Mouse (Mus musculus) olfactory bulb, adult 2 months (tissue): ENCODE data around the gene Scg5. TPM values are rescaled to one million over a fixed set of nuclear protein-coding genes. Genes with fewer than 3 reads are reported as not detected.

Experiments used
- H3K27ac ChIP-seq: fragments of 200-500 bp; 2 replicates; pipeline ENCODE4 v1.5.1; 2012; ENCODE audit warnings: low read depth, low read length; ENCODE audit not compliant: insufficient read depth
- H3K4me1 ChIP-seq: fragments of 200-500 bp; 2 replicates; pipeline ENCODE4 v1.6.1; 2012; ENCODE audit warnings: low read length; ENCODE audit not compliant: control insufficient read depth, insufficient read depth
- H3K4me3 ChIP-seq: fragments of 200-500 bp; 2 replicates; pipeline ENCODE4 v1.5.1; 2012; ENCODE audit warnings: mild to moderate bottlenecking, low read depth, low read length, moderate library complexity; ENCODE audit not compliant: insufficient read depth
- CTCF ChIP-seq: fragments of 200-500 bp; IDR thresholded peaks from 2 replicates; pipeline ENCODE4 v1.5.1; 2012; ENCODE audit warnings: low read depth, mild to moderate bottlenecking, low read length, moderate library complexity; ENCODE audit not compliant: insufficient read depth
- POLR2A ChIP-seq: fragments of 200-500 bp; IDR thresholded peaks from 2 replicates; pipeline ENCODE4 v1.6.1; 2012; ENCODE audit warnings: mild to moderate bottlenecking, low read depth, low read length, moderate library complexity; ENCODE audit not compliant: insufficient read depth
- WGBS: fragments of 180-500 bp; shearing (Covaris S2); methylation state at CpG from one replicate; pipeline ENCODE4 v1.1.7; 2018; 5-methylcytosine and 5-hydroxymethylcytosine counted together
- polyA plus RNA-seq: library from polyadenylated mRNA; stranded (reverse); fragments of >200 nt; gene quantifications from 2 replicates; pipeline ENCODE4 v1.2.4, GENCODE M21; 2012; ENCODE audit warnings: low replicate concordance; ENCODE audit not compliant: missing spikeins, insufficient read depth, insufficient read length

Scg5 gene
- polyA plus RNA-seq, 1 experiment, result not detected

GRCm38 (mm10) chr2:113841656-113842437, 12.9 kb upstream of the Scg5 start:
- WGBS, result 92% methylated on average over 4 of the region's 4 CpGs
- no peaks in the 10 kb centered on the region for H3K4me1 ChIP-seq
- TF ChIP-seq CTCF (no peak), POLR2A (no peak)

GRCm38 (mm10) chr2:113839488-113839887, 10.6 kb upstream of the Scg5 start:
- no peaks in the 10 kb centered on the region for H3K4me1 ChIP-seq
- no peak for TF ChIP-seq POLR2A
- TF ChIP-seq CTCF, result no peak
- WGBS, result 73% methylated on average over 4 of the region's 4 CpGs

More at GRCm38 (mm10) chr2:113841656-113842437, 12.9 kb upstream of the Scg5 start:
- no peak overlapping the region for H3K27ac ChIP-seq
- no peak overlapping the region for H3K4me3 ChIP-seq

GRCm38 (mm10) chr2:113835219-113835618, 6.3 kb upstream of the Scg5 start:
- H3K27ac ChIP-seq, result no peak overlapping the region
- H3K4me1 ChIP-seq, result no peaks in the 10 kb centered on the region
- no peak for TF ChIP-seq POLR2A
- no peak for TF ChIP-seq CTCF
- WGBS, result 91% methylated on average over 3 of the region's 3 CpGs
- no peak overlapping the region for H3K4me3 ChIP-seq

More at GRCm38 (mm10) chr2:113839488-113839887, 10.6 kb upstream of the Scg5 start:
- H3K27ac ChIP-seq, result no peak overlapping the region
- H3K4me3 ChIP-seq, result no peak overlapping the region

GRCm38 (mm10) chr2:113828086-113828942, 607 bp downstream of the Scg5 start:
- H3K4me3 ChIP-seq, result peak overlapping the region; percentile 66
- peak overlapping the region; percentile 97 for H3K27ac ChIP-seq
- TF ChIP-seq POLR2A, result no peak
- TF ChIP-seq CTCF, result no peak
- H3K4me1 ChIP-seq, result peaks cover 11% of the 10 kb centered on the region
- 8% methylated on average over 17 of the region's 17 CpGs for WGBS

- Histone ChIP-seq H3K4me1 (peaks cover 17% of the 10 kb centered on the region), H3K27ac (no peak overlapping the region), H3K4me3 (no peak overlapping the region)
- WGBS, result 0% methylated on average over 2 of the region's 2 CpGs
- no peak for TF ChIP-seq CTCF
- no peak for TF ChIP-seq POLR2A
These were observed 5.0 kb downstream of the Scg5 start for GRCm38 (mm10) chr2:113823909-113824308.

- peaks cover 28% of the 10 kb centered on the region for H3K4me1 ChIP-seq
- no peak for TF ChIP-seq CTCF
- no peak for TF ChIP-seq POLR2A
- 98% methylated on average over 8 of the region's 8 CpGs for WGBS
- H3K27ac ChIP-seq, result no peak overlapping the region
- H3K4me3 ChIP-seq, result no peak overlapping the region
These were observed 6.6 kb downstream of the Scg5 start for GRCm38 (mm10) chr2:113822367-113822766.

- H3K4me3 ChIP-seq, result no peak overlapping the region
- peaks cover 25% of the 10 kb centered on the region for H3K4me1 ChIP-seq
- 55% methylated on average over 12 of the region's 12 CpGs for WGBS
- H3K27ac ChIP-seq, result no peak overlapping the region
- TF ChIP-seq POLR2A, result no peak
- no peak for TF ChIP-seq CTCF
These were observed 7.7 kb downstream of the Scg5 start for GRCm38 (mm10) chr2:113821176-113821734.

- TF ChIP-seq POLR2A (no peak), CTCF (no peak)
- Histone ChIP-seq H3K4me1 (peaks cover 25% of the 10 kb centered on the region), H3K4me3 (no peak overlapping the region), H3K27ac (no peak overlapping the region)
- WGBS, result 92% methylated on average over 15 of the region's 15 CpGs
These were observed 8.8 kb downstream of the Scg5 start for GRCm38 (mm10) chr2:113820117-113820516.
